Mouse (Mus musculus) R1 (cell line): ENCODE measurements around the gene Cacna2d4.
A peak's percentile ranks its signal among the peaks of the same experiment; 100 is the strongest.
"Not testable (repeated sequence)": the region's sequence is repeated elsewhere in the genome, so short reads cannot be mapped to it uniquely, and the experiment has no call there.

Source experiments
- DNase-seq: peaks from one replicate; pipeline ENCODE4 v3.0.0-alpha.2; 2018; ENCODE audit warnings: low read depth, low spot score

Cacna2d4 gene

DNA sequence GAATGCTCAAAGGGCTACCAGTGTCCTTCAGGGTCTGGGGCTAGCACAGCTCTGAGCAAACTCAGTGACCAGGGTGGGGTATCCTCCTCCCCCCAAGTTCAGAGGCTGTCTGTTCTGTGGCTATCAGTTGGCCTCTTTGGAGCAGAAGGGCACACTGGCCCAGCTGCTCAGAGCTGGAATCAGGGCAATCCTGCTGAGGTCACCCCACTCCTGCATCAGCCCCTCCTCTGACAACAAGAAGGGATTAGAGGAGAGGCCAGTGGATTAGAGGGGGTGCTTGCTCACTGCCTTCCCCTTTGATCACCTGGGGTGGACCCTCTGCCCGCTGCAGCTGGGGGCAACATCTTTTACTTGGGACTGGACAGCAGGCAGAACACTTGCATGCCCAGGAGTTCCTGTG, at the start of gene Cacna2d4:
Gene Cacna2d4, plus strand, starts transcription at position 286 of the 400 bp plus-strand sequence.
- DNase-seq, result no peak

- DNase-seq, result peak; percentile 25
These were observed 49.7 kb upstream of the Cacna2d4 start for GRCm38 (mm10) chr6:119186658-119187057.

GRCm38 (mm10) chr6:119187631-119188030, 48.7 kb upstream of the Cacna2d4 start:
- DNase-seq, result no peak

DNA sequence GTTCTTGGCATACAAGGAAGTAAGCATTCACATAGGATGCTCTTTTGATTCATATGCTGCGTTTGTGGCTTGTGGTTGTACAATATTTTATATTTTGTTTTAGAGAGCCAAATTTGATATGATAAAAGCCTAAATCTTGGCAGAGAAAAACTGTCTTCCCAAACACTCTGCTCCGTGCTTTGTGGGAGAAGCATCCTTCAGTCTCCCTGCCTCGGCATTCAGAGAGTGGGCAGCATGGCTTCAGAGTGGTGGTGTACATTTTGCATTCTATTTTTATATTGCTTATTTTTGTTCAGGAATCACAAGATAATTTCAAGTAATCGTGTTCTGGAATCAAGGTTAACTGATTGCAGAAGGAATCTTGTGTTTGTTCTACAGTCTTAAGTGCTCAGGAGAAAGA, 44.8 kb upstream of the Cacna2d4 start:
- DNase-seq, result no peak

DNA sequence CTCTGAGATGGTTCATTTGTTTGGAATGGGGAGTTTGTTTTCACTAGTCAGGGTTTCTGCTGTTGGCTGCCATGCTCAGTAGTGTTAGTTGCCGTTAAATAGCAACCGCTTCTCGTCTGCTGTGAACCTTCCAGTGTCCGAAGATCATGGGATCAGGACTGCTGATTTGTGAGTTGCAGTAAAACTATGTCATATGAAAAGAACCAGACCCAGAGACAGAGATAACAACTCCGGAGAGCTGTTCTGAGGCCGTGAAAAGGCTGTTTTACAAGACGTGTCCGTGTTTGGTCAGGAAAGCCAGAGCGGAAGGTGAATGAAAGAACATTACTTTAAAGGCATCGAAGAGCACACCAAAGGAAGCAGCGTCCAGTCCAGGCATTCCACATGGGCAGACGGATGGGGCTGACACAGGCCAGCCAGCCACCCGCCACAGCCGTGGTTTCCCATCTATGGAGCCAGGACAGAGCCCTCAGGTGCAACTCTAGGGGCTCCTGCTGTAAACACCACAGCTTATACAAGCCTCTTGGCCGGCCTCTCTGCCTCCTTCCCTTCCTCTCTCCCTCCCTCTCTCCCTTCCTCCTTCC, 42.7 kb upstream of the Cacna2d4 start:
- no peak for DNase-seq

GRCm38 (mm10) chr6:119194161-119194560, 42.2 kb upstream of the Cacna2d4 start:
- DNase-seq, result no peak

GRCm38 (mm10) chr6:119194601-119195000, 41.7 kb upstream of the Cacna2d4 start:
- no peak for DNase-seq

DNA sequence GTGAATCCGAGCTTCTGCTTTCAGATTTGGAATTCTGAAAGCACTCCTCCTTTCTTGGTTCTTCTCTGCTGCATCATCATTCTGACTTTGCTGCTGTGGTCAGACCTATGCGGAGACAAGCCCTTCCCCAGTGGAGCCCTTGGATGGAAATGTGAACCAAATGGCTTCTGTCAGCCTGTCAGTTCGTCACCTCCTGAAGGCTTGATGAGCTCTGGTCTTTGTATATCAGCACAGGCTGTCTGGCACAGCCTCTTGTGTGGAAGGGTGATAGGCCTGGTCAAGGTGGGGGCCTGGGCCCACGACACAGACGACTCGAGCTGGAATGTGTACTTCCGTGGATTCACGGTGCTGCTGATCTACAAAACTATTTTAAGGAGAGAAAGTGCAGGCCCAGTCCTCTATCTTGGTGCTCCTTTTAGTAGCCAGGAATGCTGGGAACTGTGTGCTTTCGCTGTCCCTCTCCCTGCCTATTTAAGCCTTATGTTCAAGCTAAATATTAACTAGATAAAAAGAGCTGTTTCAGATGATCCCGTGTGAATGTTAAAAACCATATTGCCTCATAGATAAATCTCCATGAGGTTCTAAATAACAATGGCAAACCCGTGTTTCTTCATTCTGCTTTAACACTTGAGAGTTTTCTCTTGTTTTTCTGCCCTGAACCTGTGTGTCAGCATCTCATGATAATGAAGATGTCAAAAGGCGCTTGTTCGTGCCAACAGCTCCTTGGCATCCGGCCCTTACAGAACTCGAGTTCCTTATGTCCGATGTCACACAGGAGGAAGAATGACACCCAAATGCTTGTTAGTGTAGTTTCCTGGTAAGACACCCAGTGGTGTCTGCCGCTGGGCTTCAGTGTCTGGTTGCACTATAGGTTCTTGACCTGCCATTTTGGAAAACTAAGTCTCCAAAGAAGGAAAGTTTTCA, 39.7 kb upstream of the Cacna2d4 start, which contains the start of gene Cacna1c:
Gene Cacna1c, minus strand, starts transcription at position 37 of the 924 bp plus-strand sequence.
- no peak for DNase-seq

- DNase-seq, result peak; percentile 64
These were observed 37.6 kb upstream of the Cacna2d4 start for GRCm38 (mm10) chr6:119198534-119199273.

DNA sequence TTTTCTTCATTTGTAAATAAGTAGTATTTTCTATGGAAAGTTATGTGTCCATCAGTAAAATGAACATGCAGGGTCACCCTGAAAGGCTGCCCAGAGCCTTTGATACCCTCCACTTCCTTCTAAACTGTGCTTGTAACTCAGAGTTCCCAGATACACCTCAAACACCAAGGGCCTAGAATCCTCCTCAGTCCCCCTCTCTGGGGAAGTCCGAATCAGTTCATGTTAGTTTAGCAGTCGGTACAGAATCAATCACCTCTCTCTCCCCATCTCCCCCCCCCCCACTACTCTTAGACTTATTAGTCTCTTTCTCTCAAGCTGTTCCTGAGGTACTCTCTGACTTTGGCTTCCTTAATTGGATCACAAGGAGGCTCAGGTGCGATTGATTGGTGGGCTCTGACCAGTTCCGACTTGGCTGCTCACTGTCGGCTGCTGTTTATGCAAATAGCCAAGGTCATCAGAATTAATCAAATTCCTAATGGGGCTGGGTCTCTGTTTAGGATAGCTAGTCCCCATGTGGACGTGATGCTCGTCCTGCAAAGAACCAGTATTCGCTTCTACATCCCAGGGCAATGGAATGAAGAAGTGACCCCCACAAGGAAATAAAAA, 36.9 kb upstream of the Cacna2d4 start:
- DNase-seq, result peak; percentile 48

GRCm38 (mm10) chr6:119200362-119200761, 36.0 kb upstream of the Cacna2d4 start:
- DNase-seq, result no peak

- DNase-seq, result no peak
These were observed 34.8 kb upstream of the Cacna2d4 start for GRCm38 (mm10) chr6:119201575-119201974.

DNA sequence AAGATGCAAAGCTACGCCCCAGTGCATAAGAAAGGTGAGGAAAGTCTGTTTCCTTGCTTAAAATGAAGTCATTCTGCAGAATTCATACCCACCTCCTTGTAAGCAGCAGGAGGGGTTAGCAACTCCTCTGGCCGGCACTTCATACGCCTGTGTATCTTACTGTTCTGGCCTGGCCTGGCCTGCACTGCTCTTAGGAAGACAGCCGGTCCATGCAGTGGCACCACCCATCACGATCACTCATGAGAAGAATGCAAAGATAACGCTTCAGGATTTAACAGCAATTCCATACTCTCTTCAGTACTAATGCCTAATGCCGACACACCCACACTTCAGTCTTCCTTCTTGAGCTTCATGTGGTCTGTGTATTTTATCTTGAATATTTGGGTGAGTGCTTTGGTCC, 32.0 kb upstream of the Cacna2d4 start:
- DNase-seq, result no peak

- DNase-seq, result no peak
These were observed 31.4 kb upstream of the Cacna2d4 start for GRCm38 (mm10) chr6:119204915-119205314.

- DNase-seq, result not testable (repeated sequence)
These were observed 30.3 kb upstream of the Cacna2d4 start for GRCm38 (mm10) chr6:119206006-119206405.

DNA sequence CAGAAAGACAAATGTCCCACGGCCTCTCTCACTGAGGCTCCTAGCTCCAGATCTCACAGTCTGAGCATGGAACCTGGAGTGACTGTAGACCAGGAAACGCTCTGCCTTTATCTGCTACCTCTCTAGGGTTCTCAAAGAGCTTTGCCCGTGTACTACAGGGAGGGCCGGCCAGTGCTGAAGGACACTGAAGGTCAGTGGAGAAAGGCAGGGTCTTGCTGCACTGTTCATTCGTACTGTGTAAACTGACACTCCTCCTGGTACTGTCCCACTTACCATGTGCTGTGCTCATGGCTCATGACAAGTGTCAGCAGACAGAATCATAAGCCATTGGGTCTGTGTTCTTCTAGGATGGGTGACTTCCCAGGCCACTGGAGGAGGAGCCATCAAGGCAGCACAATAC, 23.0 kb upstream of the Cacna2d4 start:
- DNase-seq, result no peak

GRCm38 (mm10) chr6:119214190-119214589, 22.1 kb upstream of the Cacna2d4 start:
- DNase-seq, result no peak

- DNase-seq, result no peak
These were observed 21.2 kb upstream of the Cacna2d4 start for GRCm38 (mm10) chr6:119215040-119215613.

GRCm38 (mm10) chr6:119217661-119218060, 18.7 kb upstream of the Cacna2d4 start:
- DNase-seq, result no peak

GRCm38 (mm10) chr6:119218591-119218990, 17.7 kb upstream of the Cacna2d4 start:
- DNase-seq, result no peak

GRCm38 (mm10) chr6:119219237-119219870, 17.0 kb upstream of the Cacna2d4 start:
- no peak for DNase-seq
